Comparison of ENCODE assay signal across 9 mouse cellular contexts in the genomic region with DNA sequence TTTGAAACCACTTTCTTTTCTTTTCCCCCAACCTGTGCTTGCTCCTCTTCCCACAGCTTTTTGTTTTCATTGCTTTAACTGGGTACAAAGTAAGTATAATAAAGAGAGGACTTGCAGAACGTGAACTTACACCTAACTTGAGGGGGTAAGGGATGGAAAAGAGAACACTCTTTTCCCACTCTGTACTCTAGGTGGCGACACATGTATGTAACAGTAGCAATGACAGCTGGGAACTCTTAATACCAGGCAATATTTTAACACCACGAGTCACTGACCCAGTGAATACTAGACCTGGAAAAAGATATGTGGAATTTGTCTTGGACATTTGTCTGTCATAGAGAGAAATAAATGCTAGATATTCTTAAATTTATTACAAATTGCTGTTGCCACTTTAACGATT. TPM values are rescaled to one million over a fixed set of nuclear protein-coding genes. Genes with fewer than 3 reads are reported as not detected.
A peak's percentile ranks its signal among the peaks of the same experiment; 100 is the strongest.
DNase-seq lines count a peak whose midpoint lies in the region; ATAC-seq and TF ChIP-seq lines count a peak whose summit lies in the region.
"Had no signal": no experiment of that assay in that cellular context is flagged by ENCODE, and none has a peak within 500 bp of the region (broad histone marks: within the 10 kb centered on the region; RNA-seq: fewer than 3 reads in every experiment).

No protein-coding gene starts in this region.

- no peaks in the 10 kb centered on the region for H3K9me3 ChIP-seq in intestine, embryonic 15.5 days
- no peaks in the 10 kb centered on the region for H3K9me3 ChIP-seq in intestine, embryonic 16.5 days (ENCODE audit: control insufficient read depth, low read length)
- H3K9me3 ChIP-seq in ES-E14 (ENCODE audit: control insufficient read depth, insufficient read depth, low read depth, low read length), result no peaks in the 10 kb centered on the region
- no peaks in the 10 kb centered on the region for H3K9me3 ChIP-seq in kidney, embryonic 15.5 days (replicated peaks)
- H3K9me3 ChIP-seq: embryonic facial prominence, embryonic 13.5 days; neural tube, embryonic 12.5 days had no signal

- 27% methylated on average over 4 of the region's 4 CpGs for WGBS in intestine, embryonic 15.5 days
- WGBS in intestine, embryonic 16.5 days, result 29% methylated on average over 4 of the region's 4 CpGs
- 20% methylated on average over 4 of the region's 4 CpGs for WGBS in kidney, embryonic 15.5 days

- no peak for TF ChIP-seq POLR2A in brain, embryonic 14.5 days (IDR thresholded peaks at IDR 0.05; ENCODE audit: borderline replicate concordance, extremely low read depth, insufficient read depth, insufficient read length, poor library complexity, severe bottlenecking)

- in situ Hi-C loops in ES-E14 (cut with MboI; ENCODE audit: low sequenced_read_pairs in 2 of 2, unreplicated experiment in 2 of 2), result loop anchor here in 1 of 2 experiments (25.0 kb wide), 1 partner anchor 339 kb away; no protein-coding TSS in a partner anchor

- H3K27ac ChIP-seq in intestine, embryonic 15.5 days, result no peak overlapping the region
- H3K27ac ChIP-seq in intestine, embryonic 16.5 days (ENCODE audit: low read length), result no peak overlapping the region
- H3K27ac ChIP-seq in ES-E14 (ENCODE audit: insufficient read depth, low read depth, low read length, poor library complexity, severe bottlenecking), result no peak overlapping the region
- no peak overlapping the region for H3K27ac ChIP-seq in kidney, embryonic 15.5 days
- H3K27ac ChIP-seq: embryonic facial prominence, embryonic 13.5 days; neural tube, embryonic 12.5 days had no signal

- no peaks in the 10 kb centered on the region for H3K36me3 ChIP-seq in intestine, embryonic 15.5 days
- H3K36me3 ChIP-seq in intestine, embryonic 16.5 days (ENCODE audit: control insufficient read depth, insufficient read depth, low read length), result no peaks in the 10 kb centered on the region
- no peaks in the 10 kb centered on the region for H3K36me3 ChIP-seq in ES-E14 (ENCODE audit: control insufficient read depth, insufficient read depth, low read length, poor library complexity, severe bottlenecking)
- H3K36me3 ChIP-seq in kidney, embryonic 15.5 days, result no peaks in the 10 kb centered on the region
- H3K36me3 ChIP-seq: embryonic facial prominence, embryonic 13.5 days; neural tube, embryonic 12.5 days had no signal

- no peak overlapping the region for H3K4me2 ChIP-seq in intestine, embryonic 15.5 days (replicated peaks)
- H3K4me2 ChIP-seq in intestine, embryonic 16.5 days (ENCODE audit: low read depth, low read length), result no peak overlapping the region
- H3K4me2 ChIP-seq in kidney, embryonic 15.5 days, result no peak overlapping the region
- H3K4me2 ChIP-seq: embryonic facial prominence, embryonic 13.5 days; neural tube, embryonic 12.5 days had no signal

- TF ChIP-seq CTCF in brain, embryonic 14.5 days (IDR thresholded peaks at IDR 0.05; ENCODE audit: borderline replicate concordance, extremely low read depth, insufficient read depth, insufficient read length), result peak; percentile 38; the same call in 1 of the 2 replicates

- no peaks in the 10 kb centered on the region for H3K4me1 ChIP-seq in intestine, embryonic 15.5 days (replicated peaks)
- no peaks in the 10 kb centered on the region for H3K4me1 ChIP-seq in intestine, embryonic 16.5 days (ENCODE audit: control insufficient read depth, insufficient read depth, low read length)
- no peaks in the 10 kb centered on the region for H3K4me1 ChIP-seq in ES-E14 (ENCODE audit: control insufficient read depth in 2 of 2, insufficient read depth in 2 of 2, low read length in 2 of 2, poor library complexity in 1 of 2)
- no peaks in the 10 kb centered on the region for H3K4me1 ChIP-seq in kidney, embryonic 15.5 days
- H3K4me1 ChIP-seq: embryonic facial prominence, embryonic 13.5 days; neural tube, embryonic 12.5 days had no signal

- 0 out of 2 replicates have a peak, but pooled peaks have one; percentile 49 for ATAC-seq in intestine, embryonic 15.5 days
- ATAC-seq in intestine, embryonic 16.5 days, result no peak
- ATAC-seq in kidney, embryonic 15.5 days (replicated peaks; ENCODE audit: low FRiP score), result 0 out of 2 replicates have a peak, but pooled peaks have one; percentile 43

- H3K9ac ChIP-seq in intestine, embryonic 15.5 days, result no peak overlapping the region
- H3K9ac ChIP-seq in intestine, embryonic 16.5 days (ENCODE audit: low read depth, low read length), result no peak overlapping the region
- no peak overlapping the region for H3K9ac ChIP-seq in ES-E14 (ENCODE audit: insufficient read depth, low read depth, low read length, poor library complexity, severe bottlenecking)
- no peak overlapping the region for H3K9ac ChIP-seq in kidney, embryonic 15.5 days
- H3K9ac ChIP-seq: embryonic facial prominence, embryonic 13.5 days; neural tube, embryonic 12.5 days had no signal

- H3K4me3 ChIP-seq in intestine, embryonic 15.5 days (replicated peaks), result no peak overlapping the region
- no peak overlapping the region for H3K4me3 ChIP-seq in intestine, embryonic 16.5 days (ENCODE audit: low read length)
- no peak overlapping the region for H3K4me3 ChIP-seq in ES-E14 (ENCODE audit: insufficient read depth in 1 of 2, low read depth in 1 of 2, low read length in 2 of 2, poor library complexity in 1 of 2, severe bottlenecking in 1 of 2)
- no peak overlapping the region for H3K4me3 ChIP-seq in kidney, embryonic 15.5 days (replicated peaks)
- H3K4me3 ChIP-seq: embryonic facial prominence, embryonic 13.5 days; neural tube, embryonic 12.5 days had no signal

- DNase-seq in ES-E14 (ENCODE audit: low read depth, low spot score), result peak; percentile 24
- DNase-seq in brain, embryonic 14.5 days (ENCODE audit: low read depth), result peak; percentile 49
- DNase-seq in neural tube, embryonic 10.5 days (ENCODE audit: extremely low spot score, low spot score), result no peak
- DNase-seq in spleen, postnatal 10 days (ENCODE audit: low spot score in 2 of 2), result no peak

- no peaks in the 10 kb centered on the region for H3K27me3 ChIP-seq in intestine, embryonic 15.5 days (replicated peaks)
- H3K27me3 ChIP-seq in intestine, embryonic 16.5 days (replicated peaks; ENCODE audit: control insufficient read depth, insufficient read depth, low read length), result no peaks in the 10 kb centered on the region
- no peaks in the 10 kb centered on the region for H3K27me3 ChIP-seq in kidney, embryonic 15.5 days
- H3K27me3 ChIP-seq: embryonic facial prominence, embryonic 13.5 days; neural tube, embryonic 12.5 days had no signal

TF ChIP-seq in ES-E14, 5 proteins besides CTCF, POLR2A, EP300 and RAD21:
- TF ChIP-seq CHD2 (IDR thresholded peaks at IDR 0.05; ENCODE audit: low read depth, low read length) (no peak), ZC3H11A (IDR thresholded peaks at IDR 0.05; ENCODE audit: borderline replicate concordance, low read depth, low read length) (peak; percentile 42; the same call in 1 of the 2 replicates), MAFK (IDR thresholded peaks at IDR 0.05; ENCODE audit: insufficient read depth, low read depth, low read length) (no peak)

RNA-seq across cellular contexts. Expression of a gene that starts 8.5 kb away (rescaled TPM):
- polyA plus RNA-seq in intestine, embryonic 15.5 days (2015; fragmentation: Nextera tagmentation; extraction: Ambion mirVana), result 2.2 and 2.9 TPM in 2 replicates
- 4.7 and 8.0 TPM in 2 replicates for polyA plus RNA-seq in intestine, embryonic 16.5 days (2015; fragmentation: Nextera tagmentation; extraction: Ambion mirVana)
- total RNA-seq in ES-E14 (2012; rRNA removed), result 1.5 and 2.4 TPM in 2 replicates
- polyA plus RNA-seq in brain, embryonic 14.5 days (2012; rRNA removed), result 9.1 and 10.2 TPM in 2 replicates
- polyA plus RNA-seq in kidney, embryonic 15.5 days (2015; fragmentation: Nextera tagmentation; extraction: Ambion mirVana), result 8.8 and 13.1 TPM in 2 replicates

RNA-seq across cellular contexts. Expression of a gene that starts 13.3 kb away (rescaled TPM):
- 2.3 and 2.8 TPM in 2 replicates for polyA plus RNA-seq in intestine, embryonic 15.5 days (2015; fragmentation: Nextera tagmentation; extraction: Ambion mirVana)
- 1.5 and 2.0 TPM in 2 replicates for polyA plus RNA-seq in intestine, embryonic 16.5 days (2015; fragmentation: Nextera tagmentation; extraction: Ambion mirVana)
- 0.69 and 0.98 TPM in 2 replicates for total RNA-seq in ES-E14 (2012; rRNA removed)
- 1.1 and 2.4 TPM in 2 replicates for polyA plus RNA-seq in brain, embryonic 14.5 days (2012; rRNA removed)
- polyA plus RNA-seq in kidney, embryonic 15.5 days (2015; fragmentation: Nextera tagmentation; extraction: Ambion mirVana), result 7.3 and 8.1 TPM in 2 replicates

Comparison
In these comparisons a context has a peak if more than half of its experiments do, and no peak if none do; other contexts are left out.
1. DNase-seq: peak in ES-E14 (single experiment) and brain, embryonic 14.5 days (single experiment); none in neural tube, embryonic 10.5 days (single experiment) and spleen, postnatal 10 days (0 of 2).